Mouse (Mus musculus): ENCODE measurements around the gene Spata32. TPM values are rescaled to one million over a fixed set of nuclear protein-coding genes. Genes with fewer than 3 reads are reported as not detected.

The Spata32 gene
- polyA plus RNA-seq, 1 experiment from 2014 or later = not detected

GRCm38 (mm10) chr11:103219995-103220394, 1.8 kb upstream of the Spata32 start:
- ATAC-seq = no peak
- no peaks in the 10 kb centered on the region for H3K9me3 ChIP-seq (replicated peaks)
- no peak overlapping the region for H3K9ac ChIP-seq
- no peak overlapping the region for H3K4me2 ChIP-seq
- H3K27ac ChIP-seq = no peak overlapping the region
- 88% methylated on average over 4 of the region's 4 CpGs for WGBS
- H3K4me1 ChIP-seq = peaks cover 10% of the 10 kb centered on the region; the same call in 1 of the 2 replicates
- H3K27me3 ChIP-seq = peaks cover 7% of the 10 kb centered on the region; the same call in 1 of the 2 replicates
- peaks cover 46% of the 10 kb centered on the region for H3K36me3 ChIP-seq (ENCODE audit: poor library complexity, severe bottlenecking)
- no peak overlapping the region for H3K4me3 ChIP-seq

- no peak overlapping the region for H3K9ac ChIP-seq
- no peaks in the 10 kb centered on the region for H3K9me3 ChIP-seq (replicated peaks)
- H3K36me3 ChIP-seq (ENCODE audit: poor library complexity, severe bottlenecking) = peaks cover 41% of the 10 kb centered on the region
- H3K4me2 ChIP-seq = no peak overlapping the region
- no peak for ATAC-seq
- peaks cover 10% of the 10 kb centered on the region; the same call in 1 of the 2 replicates for H3K4me1 ChIP-seq
- no peak overlapping the region for H3K27ac ChIP-seq
- no peak overlapping the region for H3K4me3 ChIP-seq
- WGBS = 92% methylated on average over 5 of the region's 5 CpGs
- H3K27me3 ChIP-seq = peaks cover 7% of the 10 kb centered on the region; the same call in 1 of the 2 replicates
Measured at GRCm38 (mm10) chr11:103219259-103219658, 1.0 kb upstream of the Spata32 start.

- Histone ChIP-seq H3K9ac (peak overlapping the region; percentile 64), H3K4me1 (peaks cover 10% of the 10 kb centered on the region; the same call in 1 of the 2 replicates), H3K9me3 (replicated peaks) (0 out of 2 replicates have a peak, but pooled peaks cover 3% of the 10 kb centered on the region), H3K27me3 (peaks cover 7% of the 10 kb centered on the region; the same call in 1 of the 2 replicates), H3K27ac (0 out of 2 replicates have a peak overlapping the region, but pooled peaks have one; percentile 32), H3K36me3 (ENCODE audit: poor library complexity, severe bottlenecking) (peaks cover 33% of the 10 kb centered on the region), H3K4me2 (peak overlapping the region; percentile 96), H3K4me3 (peak overlapping the region; percentile 48)
- WGBS = 14% methylated on average over 6 of the region's 6 CpGs
- peak; percentile 53; the same call in 1 of the 2 replicates for ATAC-seq
Measured at GRCm38 (mm10) chr11:103218517-103218901, 277 bp upstream of the Spata32 start.

- H3K4me2 ChIP-seq = no peak overlapping the region
- WGBS = 86% methylated on average over 1 of the region's 1 CpGs
Measured at GRCm38 (mm10) chr11:103215355-103215754, 2.9 kb downstream of the Spata32 start.

GRCm38 (mm10) chr11:103213712-103214111, 4.5 kb downstream of the Spata32 start:
- no peak overlapping the region for H3K4me3 ChIP-seq
- 90% methylated on average over 5 of the region's 5 CpGs for WGBS
- H3K9me3 ChIP-seq (replicated peaks) = 0 out of 2 replicates have a peak, but pooled peaks cover 3% of the 10 kb centered on the region
- no peak overlapping the region for H3K27ac ChIP-seq
- no peak for ATAC-seq
- peaks cover 10% of the 10 kb centered on the region; the same call in 1 of the 2 replicates for H3K4me1 ChIP-seq
- H3K36me3 ChIP-seq (ENCODE audit: poor library complexity, severe bottlenecking) = no peaks in the 10 kb centered on the region
- no peak overlapping the region for H3K9ac ChIP-seq
- no peak overlapping the region for H3K4me2 ChIP-seq
- peaks cover 7% of the 10 kb centered on the region; the same call in 1 of the 2 replicates for H3K27me3 ChIP-seq

More at GRCm38 (mm10) chr11:103215355-103215754, 2.9 kb downstream of the Spata32 start:
- H3K27ac ChIP-seq = no peak overlapping the region
- H3K9ac ChIP-seq = no peak overlapping the region
- ATAC-seq = no peak
- no peak overlapping the region for H3K4me3 ChIP-seq
- peaks cover 10% of the 10 kb centered on the region; the same call in 1 of the 2 replicates for H3K4me1 ChIP-seq
- H3K9me3 ChIP-seq (replicated peaks) = 0 out of 2 replicates have a peak, but pooled peaks cover 3% of the 10 kb centered on the region
- peaks cover 13% of the 10 kb centered on the region for H3K36me3 ChIP-seq (ENCODE audit: poor library complexity, severe bottlenecking)
- peaks cover 7% of the 10 kb centered on the region; the same call in 1 of the 2 replicates for H3K27me3 ChIP-seq

- Histone ChIP-seq H3K27me3 (no peaks in the 10 kb centered on the region), H3K4me3 (no peak overlapping the region), H3K27ac (no peak overlapping the region), H3K9me3 (replicated peaks) (0 out of 2 replicates have a peak, but pooled peaks cover 3% of the 10 kb centered on the region), H3K36me3 (ENCODE audit: poor library complexity, severe bottlenecking) (no peaks in the 10 kb centered on the region), H3K9ac (no peak overlapping the region), H3K4me2 (no peak overlapping the region), H3K4me1 (no peaks in the 10 kb centered on the region)
- 79% methylated on average over 8 of the region's 8 CpGs for WGBS
- no peak for ATAC-seq
Measured at GRCm38 (mm10) chr11:103210291-103210690, 7.9 kb downstream of the Spata32 start.

- Histone ChIP-seq H3K4me2 (no peak within 1 kb of the TSS), H3K9me3 (replicated peaks) (no peaks in the 10 kb centered on the region), H3K27ac (no peak within 1 kb of the TSS), H3K27me3 (no peaks in the 10 kb centered on the region), H3K4me1 (no peaks in the 10 kb centered on the region), H3K36me3 (ENCODE audit: poor library complexity, severe bottlenecking) (no peaks in the 10 kb centered on the region), H3K4me3 (no peak within 1 kb of the TSS), H3K9ac (no peak within 1 kb of the TSS)
- ATAC-seq = no peak
- 89% methylated on average over 3 of the region's 3 CpGs for WGBS
Measured at GRCm38 (mm10) chr11:103208458-103208857, 9.8 kb downstream of the Spata32 start, which contains the start of gene 1700023F06Rik. TSS of gene 1700023F06Rik (minus strand) at chr11:103208558.

- no peak overlapping the region for H3K4me2 ChIP-seq
- H3K9me3 ChIP-seq (replicated peaks) = no peaks in the 10 kb centered on the region
- no peaks in the 10 kb centered on the region for H3K36me3 ChIP-seq (ENCODE audit: poor library complexity, severe bottlenecking)
- no peaks in the 10 kb centered on the region for H3K27me3 ChIP-seq
- peaks cover 10% of the 10 kb centered on the region for H3K4me1 ChIP-seq
- 93% methylated on average over 6 of the region's 6 CpGs for WGBS
- H3K27ac ChIP-seq = no peak overlapping the region
- no peak overlapping the region for H3K4me3 ChIP-seq
- H3K9ac ChIP-seq = no peak overlapping the region
- no peak for ATAC-seq
Measured at GRCm38 (mm10) chr11:103206203-103206602, 12.0 kb downstream of the Spata32 start.

- no peaks in the 10 kb centered on the region for H3K9me3 ChIP-seq (replicated peaks)
- H3K4me3 ChIP-seq = no peak overlapping the region
- no peak for ATAC-seq
- peaks cover 30% of the 10 kb centered on the region for H3K4me1 ChIP-seq
- H3K36me3 ChIP-seq (ENCODE audit: poor library complexity, severe bottlenecking) = no peaks in the 10 kb centered on the region
- no peak overlapping the region for H3K9ac ChIP-seq
- peaks cover 36% of the 10 kb centered on the region for H3K27me3 ChIP-seq
- H3K4me2 ChIP-seq = no peak overlapping the region
- H3K27ac ChIP-seq = no peak overlapping the region
Measured at GRCm38 (mm10) chr11:103202376-103202775, 15.9 kb downstream of the Spata32 start.

- no peaks in the 10 kb centered on the region for H3K9me3 ChIP-seq (replicated peaks)
- H3K4me2 ChIP-seq = no peak overlapping the region
- no peak overlapping the region for H3K4me3 ChIP-seq
- H3K9ac ChIP-seq = peak overlapping the region; percentile 8; the same call in 1 of the 2 replicates
- peak; percentile 52 for ATAC-seq
- H3K27ac ChIP-seq = peak overlapping the region; percentile 28; the same call in 1 of the 2 replicates
- no peaks in the 10 kb centered on the region for H3K36me3 ChIP-seq (ENCODE audit: poor library complexity, severe bottlenecking)
- peaks cover 30% of the 10 kb centered on the region for H3K4me1 ChIP-seq
- peaks cover 43% of the 10 kb centered on the region for H3K27me3 ChIP-seq
- 15% methylated on average over 6 of the region's 6 CpGs for WGBS
Measured at GRCm38 (mm10) chr11:103201664-103202063, 16.6 kb downstream of the Spata32 start.

- ATAC-seq = peak; percentile 67
- H3K27me3 ChIP-seq = peaks cover 68% of the 10 kb centered on the region
Measured at GRCm38 (mm10) chr11:103198911-103199803, 19.1 kb downstream of the Spata32 start.

GRCm38 (mm10) chr11:103198339-103198738, 19.9 kb downstream of the Spata32 start:
- Histone ChIP-seq H3K36me3 (ENCODE audit: poor library complexity, severe bottlenecking) (no peaks in the 10 kb centered on the region), H3K9me3 (replicated peaks) (no peaks in the 10 kb centered on the region), H3K27ac (no peak overlapping the region), H3K4me2 (peak overlapping the region; percentile 91), H3K9ac (no peak overlapping the region), H3K4me3 (peak overlapping the region; percentile 48), H3K27me3 (peaks cover 77% of the 10 kb centered on the region), H3K4me1 (peaks cover 32% of the 10 kb centered on the region)
- ATAC-seq = no peak
- WGBS = 6% methylated on average over 16 of the region's 16 CpGs

More at GRCm38 (mm10) chr11:103198911-103199803, 19.1 kb downstream of the Spata32 start:
- Histone ChIP-seq H3K9me3 (replicated peaks) (no peaks in the 10 kb centered on the region), H3K4me2 (peak overlapping the region; percentile 91), H3K27ac (no peak overlapping the region; the same call in 1 of the 2 replicates), H3K4me3 (peak overlapping the region; percentile 48), H3K36me3 (ENCODE audit: poor library complexity, severe bottlenecking) (no peaks in the 10 kb centered on the region), H3K4me1 (peaks cover 30% of the 10 kb centered on the region), H3K9ac (peak overlapping the region; percentile 68)
- WGBS = under 1% methylated on average over 59 of the region's 59 CpGs
